Mouse (Mus musculus) heart, embryonic 14.5 days (tissue): ENCODE measurements around the gene Slc4a8. TPM values are rescaled to one million over a fixed set of nuclear protein-coding genes. Genes with fewer than 3 reads are reported as not detected.
"Not testable (repeated sequence)": the region's sequence is repeated elsewhere in the genome, so short reads cannot be mapped to it uniquely, and the experiment has no call there.

ENCODE experiments used
- ATAC-seq: fragments of 200-750 bp; cut with Nextera tagmentation; 2 replicates; pipeline ENCODE4 v1.8.0; 2017; ENCODE audit warnings: low read depth, moderate TSS enrichment; ENCODE audit not compliant: insufficient number of reproducible peaks, insufficient read depth, low FRiP score
- H3K27ac ChIP-seq, 2 experiments: fragments of 200-500 bp in 1 of 2; fragments of 300-500 bp in 1 of 2; sonication (generic) in 1 of 2; replicated peaks in 1 of 2; 2 replicates each; pipeline ENCODE4 v1.5.1; 2012 to 2014; ENCODE audit warnings: low read depth in 2 of 2, low read length in 2 of 2, control low read depth in 1 of 2, mild to moderate bottlenecking in 1 of 2, mixed read lengths in 1 of 2; ENCODE audit not compliant: control insufficient read depth in 1 of 2, insufficient read depth in 1 of 2
- H3K27me3 ChIP-seq: fragments of 300-500 bp; sonication (generic); 2 replicates; pipeline ENCODE4 v1.6.1; 2014; ENCODE audit warnings: mild to moderate bottlenecking, low read length, control low read depth; ENCODE audit not compliant: control insufficient read depth, insufficient read depth
- H3K36me3 ChIP-seq: fragments of 300-500 bp; sonication (generic); 2 replicates; pipeline ENCODE4 v1.6.1; 2014; ENCODE audit warnings: mild to moderate bottlenecking, control low read depth, low read length, mixed read lengths; ENCODE audit not compliant: control insufficient read depth, insufficient read depth
- H3K4me1 ChIP-seq, 2 experiments: fragments of 200-500 bp in 1 of 2; fragments of 300-500 bp in 1 of 2; sonication (generic) in 1 of 2; 2 replicates each; pipeline ENCODE4 v1.6.1; 2012 to 2014; ENCODE audit warnings: low read length in 2 of 2, control low read depth in 1 of 2, mixed read lengths in 1 of 2; ENCODE audit not compliant: control insufficient read depth in 2 of 2, insufficient read depth in 2 of 2
- H3K4me2 ChIP-seq: fragments of 300-500 bp; sonication (generic); 2 replicates; pipeline ENCODE4 v1.6.1; 2014; ENCODE audit warnings: mild to moderate bottlenecking, low read length
- H3K4me3 ChIP-seq, 2 experiments: fragments of 200-500 bp in 1 of 2; fragments of 300-500 bp in 1 of 2; sonication (generic) in 1 of 2; 2 replicates each; pipeline ENCODE4 v1.5.1; 2012 to 2014; ENCODE audit warnings: low read length in 2 of 2, mild to moderate bottlenecking in 2 of 2, control low read depth in 1 of 2, low read depth in 1 of 2, moderate library complexity in 1 of 2; ENCODE audit not compliant: control insufficient read depth in 1 of 2, insufficient read depth in 1 of 2
- H3K9ac ChIP-seq: fragments of 300-500 bp; sonication (generic); 2 replicates; pipeline ENCODE4 v1.6.1; 2014; ENCODE audit warnings: mild to moderate bottlenecking, low read length
- H3K9me3 ChIP-seq: fragments of 300-500 bp; sonication (generic); 2 replicates; pipeline ENCODE4 v1.6.1; 2016; ENCODE audit warnings: low read length, control low read depth; ENCODE audit not compliant: control insufficient read depth
- whole genome bisulfite sequencing: fragments of 180-500 bp; shearing (Covaris S2); extraction: QIAGEN DNeasy Blood & Tissue Kit; methylation state at CpG from one replicate; pipeline ENCODE4 v1.1.7; 2014; 5-methylcytosine and 5-hydroxymethylcytosine counted together
- polyA plus RNA-seq: library from polyadenylated mRNA; unstranded; fragments of >200 nt; fragmentation: Nextera tagmentation; extraction: Ambion mirVana; gene quantifications from 2 replicates; pipeline ENCODE4 v1.2.1, GENCODE M21; 2014

Gene Slc4a8
- polyA plus RNA-seq, 1 experiment from 2014 or later = 0.76 TPM

DNA sequence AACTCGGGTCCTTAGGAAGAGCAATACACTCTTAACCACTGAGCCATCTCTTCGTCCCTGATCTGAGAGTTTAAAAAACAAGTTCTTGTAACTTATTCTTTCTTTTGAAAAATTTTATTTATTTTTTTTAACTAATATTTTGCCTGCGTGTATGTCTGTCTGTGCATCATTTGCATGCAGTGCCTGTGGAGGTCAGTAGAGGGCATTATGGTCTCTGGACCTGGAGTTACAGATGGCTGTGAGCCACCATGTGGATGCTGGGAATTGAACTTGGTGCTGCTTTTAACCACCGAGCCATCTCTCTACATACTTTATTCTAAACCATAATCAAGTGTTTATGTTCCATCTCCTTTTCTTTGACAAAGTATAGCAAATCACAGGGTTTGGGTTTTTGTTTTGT lies 11.1 kb downstream of the Slc4a8 start:
- Histone ChIP-seq H3K27ac (no peak overlapping the region), H3K9me3 (0 out of 2 replicates have a peak, but pooled peaks cover 4% of the 10 kb centered on the region), H3K4me3 (no peak overlapping the region), H3K4me2 (no peak overlapping the region), H3K36me3 (no peaks in the 10 kb centered on the region), H3K4me1 (no peaks in the 10 kb centered on the region; a peak in 1 of 4 replicates), H3K9ac (no peak overlapping the region), H3K27me3 (peaks cover 56% of the 10 kb centered on the region)
- no peak for ATAC-seq
- WGBS = 79% methylated on average over 4 of the region's 4 CpGs

- not testable (repeated sequence) for H3K9ac ChIP-seq, ATAC-seq, H3K9me3 ChIP-seq, H3K27ac ChIP-seq, H3K36me3 ChIP-seq, H3K4me1 ChIP-seq, H3K4me3 ChIP-seq, H3K4me2 ChIP-seq
- WGBS = 96% methylated on average over 6 of the region's 6 CpGs
- H3K27me3 ChIP-seq = peaks cover 50% of the 10 kb centered on the region
Observed at GRCm38 (mm10) chr15:100773859-100774258, 12.3 kb downstream of the Slc4a8 start.

- H3K4me1 ChIP-seq = peaks cover 0 to 3% of the 10 kb centered on the region in 2 experiments; a peak in 1 of 4 replicates
- no peaks in the 10 kb centered on the region for H3K36me3 ChIP-seq
- H3K9ac ChIP-seq = no peak overlapping the region
- WGBS = 52% methylated on average over 19 of the region's 19 CpGs
- 0 out of 2 replicates have a peak, but pooled peaks cover 4% of the 10 kb centered on the region for H3K9me3 ChIP-seq
- no peak overlapping the region for H3K4me2 ChIP-seq
- no peak overlapping the region for H3K4me3 ChIP-seq
- peaks cover 49% of the 10 kb centered on the region for H3K27me3 ChIP-seq
- no peak for ATAC-seq
- no peak overlapping the region for H3K27ac ChIP-seq
Observed at GRCm38 (mm10) chr15:100775189-100776166, 13.9 kb downstream of the Slc4a8 start.

- Histone ChIP-seq H3K9me3 (no peaks in the 10 kb centered on the region), H3K36me3 (no peaks in the 10 kb centered on the region), H3K4me3 (no peak overlapping the region), H3K4me2 (no peak overlapping the region), H3K9ac (no peak overlapping the region), H3K4me1 (peaks cover 0 to 3% of the 10 kb centered on the region in 2 experiments; a peak in 1 of 4 replicates), H3K27ac (no peak overlapping the region), H3K27me3 (peaks cover 40% of the 10 kb centered on the region)
- ATAC-seq = no peak
- 87% methylated on average over 3 of the region's 3 CpGs for WGBS
Observed at GRCm38 (mm10) chr15:100776424-100776823, 14.9 kb downstream of the Slc4a8 start.

- peaks cover 0 to 3% of the 10 kb centered on the region in 2 experiments; a peak in 1 of 4 replicates for H3K4me1 ChIP-seq
- H3K27me3 ChIP-seq = peaks cover 34% of the 10 kb centered on the region
- 61% methylated on average over 32 of the region's 32 CpGs for WGBS
- H3K4me3 ChIP-seq = no peak overlapping the region
- no peak overlapping the region for H3K4me2 ChIP-seq
- no peak overlapping the region for H3K27ac ChIP-seq
- no peaks in the 10 kb centered on the region for H3K36me3 ChIP-seq
- no peaks in the 10 kb centered on the region for H3K9me3 ChIP-seq
- ATAC-seq = no peak
- H3K9ac ChIP-seq = no peak overlapping the region
Observed at GRCm38 (mm10) chr15:100777020-100778016, 15.8 kb downstream of the Slc4a8 start.

GRCm38 (mm10) chr15:100779896-100780295 lies 18.3 kb downstream of the Slc4a8 start:
- Histone ChIP-seq H3K4me2 (no peak overlapping the region), H3K9ac (no peak overlapping the region), H3K27ac (no peak overlapping the region), H3K9me3 (0 out of 2 replicates have a peak, but pooled peaks cover 3% of the 10 kb centered on the region), H3K4me3 (no peak overlapping the region), H3K36me3 (no peaks in the 10 kb centered on the region), H3K4me1 (peaks cover 0 to 3% of the 10 kb centered on the region in 2 experiments; a peak in 2 of 4 replicates), H3K27me3 (peaks cover 21% of the 10 kb centered on the region)
- WGBS = 50% methylated on average over 10 of the region's 10 CpGs
- ATAC-seq = no peak
